Mouse (Mus musculus) left cerebral cortex, adult 11 months (tissue): ENCODE results near the gene Slx4ip.

Experiments
- DNase-seq: peaks from one replicate; pipeline ENCODE4 v3.0.0; 2022; ENCODE audit warnings: low spot score

Slx4ip gene

GRCm38 (mm10) chr2:137067479-137068110 is 176.6 kb downstream of the Slx4ip start:
- DNase-seq = no peak

- no peak for DNase-seq
Measured at GRCm38 (mm10) chr2:137073473-137074312, 182.7 kb downstream of the Slx4ip start.

- no peak for DNase-seq
Measured at GRCm38 (mm10) chr2:137074313-137074620, 183.2 kb downstream of the Slx4ip start.

GRCm38 (mm10) chr2:137078771-137079170 is 187.8 kb downstream of the Slx4ip start:
- DNase-seq = no peak

GRCm38 (mm10) chr2:137079721-137080320 is 188.8 kb downstream of the Slx4ip start:
- no peak for DNase-seq

GRCm38 (mm10) chr2:137080468-137080867 is 189.4 kb downstream of the Slx4ip start:
- no peak for DNase-seq

- DNase-seq = no peak
Measured at GRCm38 (mm10) chr2:137081001-137081400, 190.0 kb downstream of the Slx4ip start.

GRCm38 (mm10) chr2:137082896-137083620 is 192.0 kb downstream of the Slx4ip start:
- no peak for DNase-seq

- no peak for DNase-seq
Measured at GRCm38 (mm10) chr2:137085257-137085656, 194.2 kb downstream of the Slx4ip start.

- no peak for DNase-seq
Measured at GRCm38 (mm10) chr2:137086621-137087395, 195.8 kb downstream of the Slx4ip start.

- DNase-seq = no peak
Measured at GRCm38 (mm10) chr2:137087705-137088104, 196.7 kb downstream of the Slx4ip start.

GRCm38 (mm10) chr2:137091766-137092522 is 200.9 kb downstream of the Slx4ip start:
- DNase-seq = no peak

- no peak for DNase-seq
Measured at GRCm38 (mm10) chr2:137092523-137093297, 201.7 kb downstream of the Slx4ip start.

GRCm38 (mm10) chr2:137093298-137093630 is 202.2 kb downstream of the Slx4ip start:
- DNase-seq = no peak

- no peak for DNase-seq
Measured at GRCm38 (mm10) chr2:137094301-137094700, 203.3 kb downstream of the Slx4ip start.

GRCm38 (mm10) chr2:137096981-137097460 is 206.0 kb downstream of the Slx4ip start:
- DNase-seq = no peak

GRCm38 (mm10) chr2:137098269-137099035 is 207.4 kb downstream of the Slx4ip start:
- no peak for DNase-seq

GRCm38 (mm10) chr2:137099211-137099734 is 208.3 kb downstream of the Slx4ip start:
- DNase-seq = no peak

- DNase-seq = no peak
Measured at GRCm38 (mm10) chr2:137101074-137101473, 210.1 kb downstream of the Slx4ip start.
